Mouse (Mus musculus) left cerebral cortex, postnatal 10 days (tissue): ENCODE data around the gene Man2b1. TPM values are rescaled to one million over a fixed set of nuclear protein-coding genes. Genes with fewer than 3 reads are reported as not detected.
A peak's percentile ranks its signal among the peaks of the same experiment; 100 is the strongest.

ENCODE experiments used
- DNase-seq, 2 experiments: peaks; one replicate each; pipeline ENCODE4 v3.0.0; 2021 to 2022; ENCODE audit warnings: low spot score in 2 of 2, mixed read lengths in 1 of 2; ENCODE audit errors: extremely low spot score in 1 of 2
- intact Hi-C: fragments of 180-260 bp; cut with DNase I; formaldehyde crosslinking; loops from one replicate; pipeline ENCODE4 v1.15.1; 2025
- total RNA-seq, 2 experiments: library from RNA; stranded (reverse); gene quantifications; 2 replicates each; pipeline ENCODE4 v1.2.3; 2021

Man2b1 gene
- 10 to 100 TPM; 35.6 to 37.2 TPM for total RNA-seq

GRCm38 (mm10) chr8:85083108-85083813, at the start of gene Man2b1:
Gene Man2b1, plus strand, starts transcription at chr8:85083270.
- DNase-seq, result peak; percentile 85 to 95
- intact Hi-C loops, result loop anchor here (5.0 kb wide), 1 partner anchor 189 kb away; no protein-coding TSS in a partner anchor

DNA sequence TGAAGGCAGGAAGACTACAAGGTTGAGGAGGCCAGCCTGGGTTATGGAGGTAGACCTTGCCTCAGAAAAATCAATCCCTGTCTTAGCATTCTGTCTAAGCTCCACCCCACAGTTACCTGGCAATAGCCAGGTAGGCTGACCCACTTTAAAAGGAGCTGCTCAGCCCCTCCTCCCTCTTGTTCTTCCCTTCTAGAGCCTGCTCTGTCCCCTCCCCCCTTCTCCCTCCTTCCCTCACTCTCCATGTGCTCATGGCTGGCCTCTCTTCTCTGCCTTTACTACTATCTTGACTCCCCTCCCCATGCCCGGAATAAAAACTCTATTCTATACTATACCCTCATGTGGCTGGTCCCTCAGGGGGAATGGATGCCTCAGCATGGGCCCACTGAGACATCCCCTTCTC, 49.2 kb upstream of the Man2b1 start:
- intact Hi-C loops, result loop anchor here (5.0 kb wide), 1 partner anchor 62 kb away; no protein-coding TSS in a partner anchor
- DNase-seq, result no peak

DNA sequence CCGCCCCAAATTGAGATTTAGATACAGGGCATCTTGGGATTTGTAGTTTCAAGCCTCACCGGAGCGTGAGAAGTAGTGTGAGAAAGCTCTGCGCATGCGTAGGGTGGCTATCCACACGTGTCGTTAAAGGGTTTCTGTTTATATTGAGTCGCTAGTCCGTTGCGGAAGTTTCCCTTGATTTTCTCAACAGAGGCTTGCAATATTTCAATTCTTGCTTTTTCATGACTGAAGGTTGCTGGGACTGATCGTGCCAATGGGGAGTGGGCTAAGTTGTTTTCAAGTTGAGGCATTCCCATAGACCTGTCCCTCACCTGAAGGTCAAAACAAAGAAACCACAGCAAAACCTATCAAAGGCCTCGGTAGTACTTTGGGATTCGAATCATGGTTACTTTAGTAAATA, 48.3 kb upstream of the Man2b1 start:
- peak; percentile 64 to 88 for DNase-seq
- intact Hi-C loops, result loop anchor here (5.0 kb wide), 1 partner anchor 62 kb away; no protein-coding TSS in a partner anchor

DNA sequence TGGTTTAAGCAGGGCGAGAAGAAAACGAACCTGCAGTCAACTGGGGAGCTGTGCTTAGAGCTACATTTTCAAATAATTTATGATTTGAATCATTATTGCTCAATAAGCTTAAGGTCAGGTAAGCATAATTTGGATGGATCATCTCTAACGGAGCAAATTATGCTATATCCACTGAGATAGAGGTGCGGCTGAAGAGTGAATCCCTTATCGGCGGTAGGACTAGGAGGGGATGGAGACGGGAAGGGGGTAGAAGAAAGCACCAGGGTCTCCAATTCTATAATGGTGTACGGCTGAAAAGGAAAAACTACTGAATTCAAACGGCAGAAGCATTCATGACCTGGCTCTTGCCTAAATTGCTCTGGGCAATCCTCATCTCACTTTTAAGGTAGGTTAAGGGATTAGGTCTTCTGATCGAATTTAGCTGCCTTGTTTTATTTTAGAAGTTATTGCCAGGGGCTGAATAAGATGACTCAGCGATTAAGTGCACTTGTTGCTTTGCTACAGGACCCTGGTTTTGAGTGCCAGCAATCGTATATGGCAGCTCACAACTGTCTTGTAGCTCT, 47.8 kb upstream of the Man2b1 start:
- intact Hi-C loops, result no loop called here
- DNase-seq, result no peak

DNA sequence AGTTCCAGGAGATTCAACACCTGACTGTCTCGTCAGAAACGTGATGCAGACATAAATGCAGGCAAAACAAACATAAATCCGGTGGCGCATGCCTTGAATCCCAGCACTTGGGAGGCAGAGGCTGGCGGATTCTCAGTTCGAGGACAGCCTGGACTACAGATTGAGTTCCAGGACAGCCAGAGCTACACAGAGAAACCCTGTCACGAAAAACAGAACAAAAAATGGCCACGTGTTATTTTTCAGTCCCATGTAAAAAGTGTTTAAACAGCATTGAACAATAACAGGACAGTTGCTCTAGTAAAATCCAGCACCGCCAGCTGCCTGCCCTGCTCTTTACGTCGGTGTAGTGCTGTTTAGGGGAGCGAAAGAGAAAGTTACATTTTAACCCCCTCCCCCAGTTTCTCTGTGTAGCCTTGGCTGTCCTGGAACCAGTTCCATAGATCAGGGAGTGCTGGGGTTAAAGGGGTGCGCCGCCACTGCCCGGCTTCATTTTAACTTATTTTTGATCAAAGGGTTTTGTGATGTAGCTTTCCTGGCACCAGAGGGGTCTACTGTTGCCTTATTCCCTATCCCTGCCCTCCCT, 47.3 kb upstream of the Man2b1 start:
- no peak for DNase-seq
- intact Hi-C loops, result no loop called here

DNA sequence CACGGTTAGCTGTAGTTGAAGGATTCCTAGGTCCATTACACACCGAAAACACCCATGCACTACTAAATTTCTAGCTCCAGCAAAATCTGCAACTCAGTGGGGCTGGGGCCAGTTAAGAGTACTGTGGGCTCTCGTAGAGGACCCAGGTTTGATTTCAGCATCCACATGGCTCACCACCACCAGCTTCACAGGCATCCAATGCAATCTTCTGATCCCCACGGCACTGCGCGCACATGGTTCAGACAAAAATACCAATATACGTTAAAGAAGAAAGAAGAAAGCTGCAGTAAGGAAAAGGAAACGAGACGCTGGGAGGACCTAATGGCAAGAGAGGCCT, 46.7 kb upstream of the Man2b1 start:
- intact Hi-C loops, result no loop called here
- no peak for DNase-seq

- intact Hi-C loops, result no loop called here
- DNase-seq, result peak; percentile 93 to 94
These were observed 46.2 kb upstream of the Man2b1 start, which contains the start of gene Tnpo2 for GRCm38 (mm10) chr8:85036718-85037365. Gene Tnpo2, plus strand, starts transcription at chr8:85036915.

GRCm38 (mm10) chr8:85037366-85037680, 45.7 kb upstream of the Man2b1 start:
- DNase-seq, result no peak
- intact Hi-C loops, result no loop called here

GRCm38 (mm10) chr8:85037681-85038531, 45.2 kb upstream of the Man2b1 start:
- peak in 1 of 2 experiments; percentile 71 for DNase-seq

GRCm38 (mm10) chr8:85043619-85044018, 39.5 kb upstream of the Man2b1 start:
- intact Hi-C loops, result no loop called here
- no peak for DNase-seq

More at GRCm38 (mm10) chr8:85037681-85038531, 45.2 kb upstream of the Man2b1 start:
- intact Hi-C loops, result no loop called here

DNA sequence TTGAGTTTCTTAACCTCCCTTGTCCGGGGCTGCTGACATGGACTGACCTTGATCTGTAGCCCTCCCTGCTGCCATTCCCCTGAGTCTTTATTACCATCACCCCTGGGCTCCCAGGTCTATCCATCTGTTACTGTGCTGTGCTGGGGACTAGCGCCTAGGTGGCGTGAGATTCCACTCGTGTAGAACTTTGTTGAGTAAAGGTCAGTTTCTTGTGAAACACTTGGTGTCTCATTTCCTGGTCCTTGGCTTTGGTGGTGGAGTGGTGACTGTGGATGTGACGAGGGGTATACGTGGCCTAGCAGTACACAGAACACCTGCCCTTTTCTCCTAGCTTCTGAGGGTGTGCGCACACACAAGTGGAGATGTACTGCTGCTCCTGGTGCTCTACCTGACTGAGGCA, 25.7 kb upstream of the Man2b1 start:
- intact Hi-C loops, result no loop called here
- no peak for DNase-seq

GRCm38 (mm10) chr8:85059879-85060616, 23.0 kb upstream of the Man2b1 start, which contains the start of gene Fbxw9:
Gene Fbxw9, plus strand, starts transcription at chr8:85060055.
- intact Hi-C loops, result no loop called here
- DNase-seq, result peak; percentile 92 to 94

DNA sequence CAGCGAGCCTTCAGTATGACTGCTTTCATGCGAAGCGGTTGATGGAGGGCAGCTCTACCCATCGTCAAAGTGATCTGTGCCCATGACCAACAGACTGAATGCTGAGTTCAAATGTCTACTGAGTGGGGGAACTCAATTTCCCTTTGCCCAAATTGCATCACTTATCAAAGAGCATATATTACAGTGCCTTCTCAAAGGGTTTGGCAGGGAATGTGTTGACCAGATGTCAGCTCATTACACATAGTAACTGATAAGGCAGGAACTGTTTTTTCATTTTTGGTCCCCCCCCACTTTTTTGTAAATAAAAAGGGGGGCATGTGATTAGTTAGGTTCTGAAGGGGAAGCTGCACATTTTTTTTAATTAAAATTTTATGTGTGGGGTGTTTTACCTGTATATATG, 20.5 kb upstream of the Man2b1 start:
- no peak for DNase-seq
- intact Hi-C loops, result no loop called here

- intact Hi-C loops, result no loop called here
- no peak for DNase-seq
These were observed 17.9 kb upstream of the Man2b1 start for GRCm38 (mm10) chr8:85065213-85065612.

DNA sequence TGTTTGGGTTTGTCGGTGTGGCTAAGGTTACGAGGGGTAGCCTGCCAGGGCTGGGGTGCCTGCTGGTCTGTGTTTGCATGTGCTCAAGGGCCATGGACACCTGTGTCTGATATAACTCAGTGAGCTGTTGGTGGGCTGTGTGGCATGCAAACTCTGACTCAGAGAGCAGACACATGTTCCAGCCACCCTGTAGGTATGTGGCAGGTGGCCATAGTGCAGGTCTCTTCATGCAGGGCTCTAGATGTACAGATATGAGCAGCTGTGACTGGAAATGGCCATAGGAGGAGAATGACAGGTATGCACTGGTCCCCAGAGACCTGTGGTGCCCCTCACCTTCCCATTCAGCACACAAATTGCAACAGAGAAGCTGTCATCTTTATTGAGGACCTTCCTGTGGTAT, 15.9 kb upstream of the Man2b1 start:
- no peak for DNase-seq
- intact Hi-C loops, result no loop called here

DNA sequence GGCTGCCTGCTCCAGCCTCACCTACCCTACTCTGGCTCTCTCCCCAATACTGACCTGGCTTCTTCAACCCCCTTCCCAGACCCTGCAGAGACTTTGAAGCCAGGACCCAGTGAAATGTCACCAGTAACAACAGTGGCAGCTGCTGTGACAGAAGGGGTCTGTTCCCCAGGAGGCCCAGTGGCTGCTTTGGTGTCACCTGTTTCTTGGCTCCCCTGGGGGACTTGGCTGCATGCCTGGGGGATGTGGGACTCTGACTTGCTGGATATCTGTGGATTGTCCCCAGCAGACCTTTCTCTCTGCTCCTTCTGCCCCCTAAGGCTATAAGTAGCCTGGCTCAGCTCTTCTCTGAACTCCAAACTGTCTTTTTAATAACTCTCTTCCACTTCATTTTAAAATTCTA, 15.1 kb upstream of the Man2b1 start, which contains the start of gene Gm5741:
Gm5741 (minus strand) TSS at position 1 of the 400 bp plus-strand sequence.
- intact Hi-C loops, result no loop called here
- no peak for DNase-seq

GRCm38 (mm10) chr8:85071041-85071440, 12.0 kb upstream of the Man2b1 start:
- DNase-seq, result no peak
- intact Hi-C loops, result no loop called here
